Mouse (Mus musculus) thymus, adult 2 months (tissue): ENCODE data around the gene Olfr303.

Experiments
- CTCF ChIP-seq: fragments of 200-500 bp; IDR thresholded peaks from 2 replicates; pipeline ENCODE4 v1.5.1; 2012; ENCODE audit warnings: mild to moderate bottlenecking, control low read depth, low read length, moderate library complexity, borderline replicate concordance; ENCODE audit not compliant: control insufficient read depth, poor library complexity, insufficient read depth; ENCODE audit errors: extremely low read depth
- POLR2A ChIP-seq: fragments of 200-500 bp; IDR thresholded peaks from 2 replicates; pipeline ENCODE4 v1.6.1; 2012; ENCODE audit warnings: mild to moderate bottlenecking, low read length, control low read depth, moderate library complexity; ENCODE audit not compliant: control insufficient read depth, poor library complexity, insufficient read depth; ENCODE audit errors: extremely low read depth

DNA sequence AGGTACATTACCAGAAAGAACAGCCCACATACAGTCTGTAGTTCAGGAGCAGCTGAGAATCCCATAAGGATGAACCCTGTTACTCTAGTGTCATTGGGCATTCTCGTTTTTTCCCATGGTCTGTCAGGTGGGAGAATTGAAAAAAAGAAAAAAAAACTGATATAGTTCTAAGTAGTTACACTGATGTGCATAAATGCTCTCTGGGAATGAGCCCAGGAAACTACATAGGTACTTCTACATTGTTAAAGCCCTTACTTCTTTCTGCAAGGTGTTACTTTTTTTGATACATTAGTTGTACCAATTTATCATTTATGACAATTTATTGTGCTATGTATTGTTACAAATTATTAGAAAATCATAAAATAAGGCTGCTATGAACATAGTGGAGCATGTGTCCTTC is 11.0 kb downstream of the Olfr303 start, which contains the start of gene Olfr304:
- TF ChIP-seq CTCF = no peak
- no peak for TF ChIP-seq POLR2A
